Mouse (Mus musculus) embryonic facial prominence, embryonic 11.5 days (tissue): ENCODE measurements around the gene Morn3. TPM values are rescaled to one million over a fixed set of nuclear protein-coding genes. Genes with fewer than 3 reads are reported as not detected.

ENCODE experiments used
- ATAC-seq: fragments of 200-750 bp; cut with Nextera tagmentation; replicated peaks from 2 replicates; pipeline ENCODE4 v1.8.0; 2017; ENCODE audit warnings: low read depth; ENCODE audit not compliant: insufficient number of reproducible peaks, low FRiP score, low TSS enrichment
- DNase-seq: peaks from one replicate; pipeline ENCODE4 v3.0.0-alpha.2; 2015; ENCODE audit warnings: low spot score
- H3K27ac ChIP-seq: fragments of 300-500 bp; sonication (generic); replicated peaks from 2 replicates; pipeline ENCODE4 v1.5.1; 2014; ENCODE audit warnings: mild to moderate bottlenecking, low read depth, low read length, control low read depth
- H3K27me3 ChIP-seq: fragments of 300-500 bp; sonication (generic); 2 replicates; pipeline ENCODE4 v1.6.1; 2014; ENCODE audit warnings: mild to moderate bottlenecking, low read length, moderate library complexity, mixed read lengths; ENCODE audit not compliant: control insufficient read depth, insufficient read depth
- H3K36me3 ChIP-seq: fragments of 300-500 bp; sonication (generic); replicated peaks from 2 replicates; pipeline ENCODE4 v1.6.1; 2014; ENCODE audit warnings: low read depth, mild to moderate bottlenecking, low read length, moderate library complexity, mixed read lengths; ENCODE audit not compliant: control insufficient read depth, insufficient read depth
- H3K4me1 ChIP-seq: fragments of 300-500 bp; sonication (generic); 2 replicates; pipeline ENCODE4 v1.6.1; 2014; ENCODE audit warnings: low read length, mixed read lengths; ENCODE audit not compliant: control insufficient read depth, insufficient read depth
- H3K4me2 ChIP-seq: fragments of 300-500 bp; sonication (generic); 2 replicates; pipeline ENCODE4 v1.6.1; 2014; ENCODE audit warnings: low read depth, mild to moderate bottlenecking, control low read depth, low read length, moderate library complexity
- H3K4me3 ChIP-seq: fragments of 300-500 bp; sonication (generic); 2 replicates; pipeline ENCODE4 v1.5.1; 2014; ENCODE audit warnings: low read depth, low read length, control low read depth
- H3K9ac ChIP-seq: fragments of 300-500 bp; sonication (generic); replicated peaks from 2 replicates; pipeline ENCODE4 v1.6.1; 2014; ENCODE audit warnings: mild to moderate bottlenecking, control low read depth, low read length
- H3K9me3 ChIP-seq: fragments of 300-500 bp; sonication (generic); replicated peaks from 2 replicates; pipeline ENCODE4 v1.6.1; 2016; ENCODE audit warnings: mild to moderate bottlenecking, low read length, inconsistent platforms, mixed read lengths; ENCODE audit not compliant: control insufficient read depth
- WGBS: fragments of 180-500 bp; shearing (Covaris S2); extraction: QIAGEN DNeasy Blood & Tissue Kit; methylation state at CpG from one replicate; pipeline ENCODE4 v1.1.7; 2014; 5-methylcytosine and 5-hydroxymethylcytosine counted together
- polyA plus RNA-seq: library from polyadenylated mRNA; unstranded; fragments of >200 nt; fragmentation: Nextera tagmentation; extraction: Ambion mirVana; gene quantifications from 2 replicates; pipeline ENCODE4 v1.2.1, GENCODE M21; 2014

Gene Morn3
- polyA plus RNA-seq, 1 experiment from 2014 or later = 0.91 TPM

- Histone ChIP-seq H3K27ac (no peak overlapping the region), H3K4me1 (no peaks in the 10 kb centered on the region), H3K36me3 (no peaks in the 10 kb centered on the region), H3K4me2 (no peak overlapping the region), H3K4me3 (no peak overlapping the region), H3K9ac (no peak overlapping the region), H3K9me3 (no peaks in the 10 kb centered on the region), H3K27me3 (no peaks in the 10 kb centered on the region)
- DNase-seq = no peak
- 58% methylated on average over 7 of the region's 7 CpGs for WGBS
- ATAC-seq = no peak
Observed at GRCm38 (mm10) chr5:123040796-123041195, 6.0 kb downstream of the Morn3 start.

- 0 out of 2 replicates have a peak overlapping the region, but pooled peaks have one; percentile 13 for H3K9ac ChIP-seq
- WGBS = 4% methylated on average over 25 of the region's 25 CpGs
Observed at GRCm38 (mm10) chr5:123039120-123039752, 7.6 kb downstream of the Morn3 start.

GRCm38 (mm10) chr5:123038115-123038514 is 8.7 kb downstream of the Morn3 start:
- WGBS = 90% methylated on average over 5 of the region's 5 CpGs
- no peaks in the 10 kb centered on the region for H3K9me3 ChIP-seq
- no peak overlapping the region for H3K4me3 ChIP-seq
- no peak overlapping the region for H3K27ac ChIP-seq
- no peak overlapping the region for H3K4me2 ChIP-seq
- H3K36me3 ChIP-seq = no peaks in the 10 kb centered on the region
- H3K4me1 ChIP-seq = no peaks in the 10 kb centered on the region
- H3K27me3 ChIP-seq = no peaks in the 10 kb centered on the region
- H3K9ac ChIP-seq = no peak overlapping the region
- no peak for ATAC-seq
- DNase-seq = no peak

More at GRCm38 (mm10) chr5:123039120-123039752, 7.6 kb downstream of the Morn3 start:
- H3K36me3 ChIP-seq = no peaks in the 10 kb centered on the region
- ATAC-seq = no peak
- H3K27ac ChIP-seq = no peak overlapping the region
- no peaks in the 10 kb centered on the region for H3K4me1 ChIP-seq
- peak; percentile 54 for DNase-seq
- H3K9me3 ChIP-seq = no peaks in the 10 kb centered on the region
- H3K4me2 ChIP-seq = peak overlapping the region; percentile 60
- H3K4me3 ChIP-seq = peak overlapping the region; percentile 23
- no peaks in the 10 kb centered on the region for H3K27me3 ChIP-seq

GRCm38 (mm10) chr5:123035564-123035963 is 11.3 kb downstream of the Morn3 start:
- no peak overlapping the region for H3K27ac ChIP-seq
- no peaks in the 10 kb centered on the region for H3K36me3 ChIP-seq
- no peaks in the 10 kb centered on the region for H3K27me3 ChIP-seq
- 37% methylated on average over 6 of the region's 6 CpGs for WGBS
- H3K4me2 ChIP-seq = no peak overlapping the region
- no peak overlapping the region for H3K4me3 ChIP-seq
- no peak for DNase-seq
- H3K4me1 ChIP-seq = no peaks in the 10 kb centered on the region
- H3K9me3 ChIP-seq = no peaks in the 10 kb centered on the region
- H3K9ac ChIP-seq = no peak overlapping the region
- no peak for ATAC-seq

GRCm38 (mm10) chr5:123035089-123035488 is 11.7 kb downstream of the Morn3 start:
- Histone ChIP-seq H3K36me3 (no peaks in the 10 kb centered on the region), H3K4me1 (no peaks in the 10 kb centered on the region), H3K27me3 (no peaks in the 10 kb centered on the region), H3K9me3 (no peaks in the 10 kb centered on the region), H3K4me2 (no peak overlapping the region), H3K4me3 (no peak overlapping the region), H3K27ac (no peak overlapping the region), H3K9ac (no peak overlapping the region)
- DNase-seq (no peak), ATAC-seq (no peak)
- WGBS = 87% methylated on average over 4 of the region's 4 CpGs

- Histone ChIP-seq H3K9me3 (no peaks in the 10 kb centered on the region), H3K4me3 (no peak overlapping the region), H3K4me2 (no peak overlapping the region), H3K36me3 (no peaks in the 10 kb centered on the region), H3K4me1 (no peaks in the 10 kb centered on the region), H3K27ac (no peak overlapping the region), H3K27me3 (no peaks in the 10 kb centered on the region), H3K9ac (no peak overlapping the region)
- no peak for DNase-seq
- WGBS = 62% methylated on average over 7 of the region's 7 CpGs
- ATAC-seq = no peak
Observed at GRCm38 (mm10) chr5:123033646-123034160, 13.1 kb downstream of the Morn3 start.

- no peaks in the 10 kb centered on the region for H3K9me3 ChIP-seq
- H3K4me1 ChIP-seq = no peaks in the 10 kb centered on the region
- 87% methylated on average over 3 of the region's 3 CpGs for WGBS
- DNase-seq (no peak), ATAC-seq (no peak)
- no peaks in the 10 kb centered on the region for H3K27me3 ChIP-seq
- no peak overlapping the region for H3K4me2 ChIP-seq
- no peak overlapping the region for H3K4me3 ChIP-seq
- H3K27ac ChIP-seq = no peak overlapping the region
- H3K9ac ChIP-seq = no peak overlapping the region
- H3K36me3 ChIP-seq = no peaks in the 10 kb centered on the region
Observed at GRCm38 (mm10) chr5:123031312-123031711, 15.5 kb downstream of the Morn3 start.

GRCm38 (mm10) chr5:123029729-123030128 is 17.1 kb downstream of the Morn3 start:
- no peak overlapping the region for H3K9ac ChIP-seq
- no peak for ATAC-seq
- H3K36me3 ChIP-seq = no peaks in the 10 kb centered on the region
- 63% methylated on average over 7 of the region's 7 CpGs for WGBS
- no peaks in the 10 kb centered on the region for H3K4me1 ChIP-seq
- no peaks in the 10 kb centered on the region for H3K27me3 ChIP-seq
- no peak for DNase-seq
- H3K4me3 ChIP-seq = no peak overlapping the region
- no peak overlapping the region for H3K27ac ChIP-seq
- no peaks in the 10 kb centered on the region for H3K9me3 ChIP-seq
- no peak overlapping the region for H3K4me2 ChIP-seq
